Mouse (Mus musculus): ENCODE measurements at regions not wholly inside any gene's neighbourhood (a gene's known extent, or its start where the extent isn't known, plus 50 kb on each side); places are given as distances from the start of the nearest gene placed in this dataset.
A peak's percentile ranks its signal among the peaks of the same experiment; 100 is the strongest.

GRCm38 (mm10) chr5:132876336-132876840 is 333.2 kb upstream of the Auts2 start:
- DNase-seq, result no peak
- intact Hi-C loops (cut with DNase I), result no loop called here

- no peak for DNase-seq
- intact Hi-C loops (cut with DNase I), result no loop called here
Observed at GRCm38 (mm10) chr5:132858846-132859510, 315.8 kb upstream of the Auts2 start.

GRCm38 (mm10) chr5:132855619-132856510 is 312.7 kb upstream of the Auts2 start:
- intact Hi-C loops (cut with DNase I), result no loop called here
- DNase-seq, result peak in 1 of 2 experiments; percentile 5

- no peak for DNase-seq
- intact Hi-C loops (cut with DNase I), result no loop called here
Observed at GRCm38 (mm10) chr5:132850770-132851169, 307.6 kb upstream of the Auts2 start.

- intact Hi-C loops (cut with DNase I), result no loop called here
- no peak for DNase-seq
Observed at GRCm38 (mm10) chr5:132848086-132848485, 304.9 kb upstream of the Auts2 start.

- intact Hi-C loops (cut with DNase I), result no loop called here
- DNase-seq, result no peak
Observed at GRCm38 (mm10) chr5:132843284-132843683, 300.1 kb upstream of the Auts2 start.

- intact Hi-C loops (cut with DNase I), result no loop called here
Observed at GRCm38 (mm10) chr5:132841794-132842193, 298.6 kb upstream of the Auts2 start.

GRCm38 (mm10) chr5:132837420-132837819 is 294.3 kb upstream of the Auts2 start:
- intact Hi-C loops (cut with DNase I), result no loop called here
- DNase-seq, result no peak

More at GRCm38 (mm10) chr5:132841794-132842193, 298.6 kb upstream of the Auts2 start:
- no peak for DNase-seq

- no peak for DNase-seq
- intact Hi-C loops (cut with DNase I), result no loop called here
Observed at GRCm38 (mm10) chr5:132828993-132829392, 285.8 kb upstream of the Auts2 start.

- intact Hi-C loops (cut with DNase I), result no loop called here
- no peak for DNase-seq
Observed at GRCm38 (mm10) chr5:132827555-132828333, 284.6 kb upstream of the Auts2 start.

GRCm38 (mm10) chr5:132826009-132826408 is 282.9 kb upstream of the Auts2 start:
- intact Hi-C loops (cut with DNase I), result no loop called here
- DNase-seq, result peak; percentile 22 to 49

GRCm38 (mm10) chr5:132817665-132818064 is 274.5 kb upstream of the Auts2 start:
- intact Hi-C loops (cut with DNase I), result no loop called here
- no peak for DNase-seq

- DNase-seq, result peak; percentile 4 to 16
- intact Hi-C loops (cut with DNase I), result no loop called here
Observed at GRCm38 (mm10) chr5:132809181-132809580, 266.0 kb upstream of the Auts2 start.

GRCm38 (mm10) chr5:132796061-132796460 is 252.9 kb upstream of the Auts2 start:
- DNase-seq, result no peak
- intact Hi-C loops (cut with DNase I), result no loop called here

GRCm38 (mm10) chr5:132792484-132792883 is 249.3 kb upstream of the Auts2 start:
- DNase-seq, result no peak
- intact Hi-C loops (cut with DNase I), result no loop called here

- DNase-seq, result peak; percentile 4 to 15
- intact Hi-C loops (cut with DNase I), result no loop called here
Observed at GRCm38 (mm10) chr5:132785291-132785690, 242.1 kb upstream of the Auts2 start.

GRCm38 (mm10) chr5:132784791-132785190 is 241.6 kb upstream of the Auts2 start:
- intact Hi-C loops (cut with DNase I), result no loop called here
- no peak for DNase-seq

GRCm38 (mm10) chr5:132774141-132774680 is 231.1 kb upstream of the Auts2 start:
- intact Hi-C loops (cut with DNase I), result no loop called here
- no peak for DNase-seq

- peak in 1 of 2 experiments; percentile 3 for DNase-seq
- intact Hi-C loops (cut with DNase I), result no loop called here
Observed at GRCm38 (mm10) chr5:132760396-132760795, 217.3 kb upstream of the Auts2 start.

- no peak for DNase-seq
- intact Hi-C loops (cut with DNase I), result no loop called here
Observed at GRCm38 (mm10) chr5:132759751-132760150, 216.6 kb upstream of the Auts2 start.
